Mouse (Mus musculus): ENCODE measurements at regions not wholly inside any gene's neighbourhood (a gene's known extent, or its start where the extent isn't known, plus 50 kb on each side); places are given as distances from the start of the nearest gene placed in this dataset.

DNA sequence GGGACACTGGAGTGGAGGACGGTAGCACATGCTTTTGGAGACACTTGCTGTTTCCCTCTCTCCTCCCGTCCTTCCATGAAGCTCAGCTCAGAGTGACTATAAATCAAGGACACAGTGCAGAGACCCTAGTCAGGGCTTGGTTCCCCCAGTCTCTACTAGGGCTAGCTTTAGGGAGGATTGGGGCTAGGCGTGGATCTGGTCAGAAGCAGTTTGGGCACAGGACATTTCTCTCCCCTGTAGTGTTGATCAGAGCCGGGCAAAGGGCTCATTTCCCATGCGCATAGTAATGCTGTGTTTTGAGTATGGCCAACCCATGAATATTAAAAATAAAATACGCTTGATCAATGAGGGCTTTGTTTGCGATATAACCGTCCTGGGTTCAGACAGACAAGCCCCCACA lies 149.1 kb upstream of the Cdh4 start:
- intact Hi-C loops (cut with DNase I) = no loop called here
- no peak for DNase-seq

DNA sequence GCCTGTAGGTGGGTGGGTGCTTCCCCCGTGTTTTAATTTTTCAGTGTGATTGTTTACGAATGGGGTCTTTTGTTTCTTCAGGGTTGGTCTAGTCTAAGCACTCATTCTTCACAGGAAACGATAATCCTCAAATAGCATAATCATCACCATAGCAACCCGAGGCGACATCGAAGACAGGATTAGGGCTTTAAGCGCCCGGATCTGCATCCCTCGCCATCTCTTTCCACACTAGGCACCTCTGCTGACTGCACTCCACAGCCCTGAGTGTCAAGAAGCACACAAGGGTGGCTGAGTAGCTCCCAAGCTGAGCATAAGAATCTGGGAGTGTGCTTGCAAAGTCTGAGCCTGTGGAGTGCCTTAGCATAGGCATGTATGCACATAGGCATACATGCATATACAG lies 145.2 kb upstream of the Cdh4 start:
- no peak for DNase-seq
- intact Hi-C loops (cut with DNase I) = no loop called here

DNA sequence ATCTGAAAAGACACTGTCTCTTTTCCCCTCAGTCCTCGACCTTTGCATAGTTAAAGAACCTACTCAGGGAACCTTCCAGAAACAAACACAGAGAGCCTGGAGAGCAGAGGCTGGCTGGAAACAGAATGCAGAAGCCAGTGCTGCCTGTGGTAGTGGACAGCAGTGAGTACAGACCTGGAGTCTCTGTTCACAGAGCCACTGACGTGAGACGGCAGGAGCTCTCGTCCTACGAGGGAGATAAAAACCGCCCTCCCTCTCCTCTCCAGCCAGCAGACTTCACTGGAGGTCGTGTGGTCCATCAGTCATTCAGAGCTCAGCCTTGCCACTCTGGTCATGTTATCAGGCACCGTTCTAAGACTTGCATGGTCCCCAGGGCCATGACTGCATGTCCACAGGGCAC lies 138.5 kb upstream of the Cdh4 start:
- DNase-seq = no peak
- intact Hi-C loops (cut with DNase I) = no loop called here

DNA sequence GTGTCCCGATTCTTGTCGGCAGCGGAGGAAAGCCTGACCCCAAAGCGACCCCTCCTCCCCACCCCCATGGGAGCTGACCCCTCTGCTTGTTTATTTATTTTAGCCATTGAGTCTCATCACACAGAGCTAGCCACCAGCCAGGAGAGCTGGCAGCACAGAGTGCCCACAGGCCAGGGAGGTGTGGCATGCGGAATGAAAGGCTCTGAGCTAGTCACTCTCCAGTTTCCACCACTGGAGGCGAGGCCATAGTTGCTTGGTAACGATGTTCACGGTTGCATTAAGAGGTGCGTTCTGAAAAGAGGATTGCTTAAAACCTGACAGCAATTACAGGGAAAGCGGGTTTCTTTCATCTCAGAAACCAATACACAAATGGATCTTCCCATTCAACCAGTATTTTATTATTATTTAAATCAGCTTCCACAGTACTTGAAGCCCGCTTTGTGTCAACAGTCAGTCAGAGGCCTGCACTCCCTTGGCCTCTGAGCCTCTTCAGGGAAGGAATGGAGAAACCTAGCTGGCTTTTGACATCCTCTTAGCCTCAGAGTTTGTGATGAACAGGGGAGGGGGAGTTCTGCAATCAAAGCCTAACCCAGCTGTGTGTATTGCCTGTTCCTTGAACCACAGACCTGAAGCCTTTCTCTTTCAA lies 134.8 kb upstream of the Cdh4 start:
- intact Hi-C loops (cut with DNase I) = no loop called here
- no peak for DNase-seq

DNA sequence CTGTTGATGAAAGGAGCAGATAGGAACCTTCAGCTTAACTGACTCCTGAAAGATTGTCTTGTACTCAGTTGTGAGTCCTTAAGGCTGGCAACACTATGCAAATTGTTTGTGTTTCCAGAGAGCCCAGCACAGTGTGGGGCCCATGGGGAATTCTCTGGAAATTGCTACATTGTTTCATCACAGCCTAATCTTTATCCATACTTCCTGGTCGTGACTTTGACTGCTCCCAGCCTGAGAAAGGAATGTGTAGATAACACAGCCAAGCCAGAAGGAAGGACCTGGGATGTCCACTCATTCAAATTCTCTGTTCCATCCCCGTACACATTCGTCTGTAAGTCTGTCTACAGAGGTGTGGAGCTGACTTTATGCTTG lies 134.3 kb upstream of the Cdh4 start:
- DNase-seq = no peak
- intact Hi-C loops (cut with DNase I) = no loop called here

DNA sequence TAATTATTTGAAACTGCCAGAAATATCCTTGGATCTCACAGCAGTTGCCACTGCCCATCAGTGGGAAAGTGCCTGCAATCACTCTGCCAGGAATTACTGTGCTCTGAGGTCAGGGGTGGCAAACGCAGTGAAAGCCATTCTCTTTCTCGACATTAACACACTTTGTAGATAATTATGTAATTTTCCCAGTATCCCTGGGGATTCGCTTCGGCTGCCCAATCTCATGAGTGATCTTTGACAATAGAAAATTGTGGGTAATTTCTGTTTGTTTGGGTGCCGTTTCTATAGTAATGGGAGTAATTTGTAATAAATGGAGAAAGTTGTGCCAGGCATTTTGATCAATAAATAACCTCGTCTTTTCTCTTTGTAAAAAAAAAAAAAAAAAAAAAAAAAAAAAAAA lies 124.2 kb upstream of the Cdh4 start:
- intact Hi-C loops (cut with DNase I) = no loop called here

DNA sequence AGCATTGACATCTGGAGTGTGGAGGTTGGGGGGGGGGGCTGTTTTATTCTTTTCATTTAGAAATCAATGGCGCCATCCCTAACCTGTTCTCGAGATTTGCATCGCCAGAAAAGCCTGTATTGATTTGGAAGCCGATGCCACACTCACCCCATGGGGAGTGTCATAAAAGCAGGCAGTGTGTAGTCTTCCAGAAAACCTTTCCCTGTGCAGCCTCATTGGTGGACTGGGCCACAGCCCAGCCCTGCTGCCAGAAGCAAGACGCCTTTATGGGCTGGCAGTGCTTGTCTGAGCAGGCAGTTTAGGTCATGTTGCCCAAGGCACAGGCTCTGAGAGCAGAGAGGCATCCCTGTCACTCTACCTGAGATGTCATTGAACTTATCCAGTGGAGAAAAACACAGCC lies 117.0 kb upstream of the Cdh4 start:
- no peak for DNase-seq
- intact Hi-C loops (cut with DNase I) = no loop called here

More for the DNA sequence above, 124.2 kb upstream of the Cdh4 start:
- DNase-seq = no peak

DNA sequence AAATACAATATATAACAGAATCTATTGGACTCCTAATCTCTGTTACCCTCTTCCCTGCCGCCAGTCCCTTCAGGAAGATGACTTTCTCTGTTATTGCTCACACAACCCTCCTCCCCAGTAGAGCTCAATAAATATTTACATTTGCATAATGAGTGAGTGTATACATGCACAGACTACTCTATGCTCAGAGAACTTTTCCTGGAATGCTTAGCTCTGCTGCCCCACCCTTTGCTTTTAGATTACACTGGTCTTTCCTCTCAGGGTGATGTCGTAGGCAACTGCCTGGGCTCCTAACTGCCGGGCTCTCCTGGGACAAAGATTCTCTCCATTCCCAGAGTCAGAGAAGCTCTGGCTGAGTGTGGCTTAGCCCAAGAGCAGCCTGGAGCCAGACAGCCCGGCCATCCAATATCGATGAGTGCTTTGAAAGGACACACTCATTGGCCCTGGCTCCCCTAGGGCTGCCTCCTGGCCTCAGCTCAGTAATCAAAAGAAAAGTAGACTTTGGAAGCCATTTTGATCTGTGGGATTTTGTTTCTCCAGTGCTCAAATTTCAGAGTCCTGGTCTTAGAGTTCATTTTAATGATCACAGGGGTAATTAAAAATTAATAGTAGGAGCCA lies 109.2 kb upstream of the Cdh4 start:
- intact Hi-C loops (cut with DNase I) = no loop called here
- no peak for DNase-seq

DNA sequence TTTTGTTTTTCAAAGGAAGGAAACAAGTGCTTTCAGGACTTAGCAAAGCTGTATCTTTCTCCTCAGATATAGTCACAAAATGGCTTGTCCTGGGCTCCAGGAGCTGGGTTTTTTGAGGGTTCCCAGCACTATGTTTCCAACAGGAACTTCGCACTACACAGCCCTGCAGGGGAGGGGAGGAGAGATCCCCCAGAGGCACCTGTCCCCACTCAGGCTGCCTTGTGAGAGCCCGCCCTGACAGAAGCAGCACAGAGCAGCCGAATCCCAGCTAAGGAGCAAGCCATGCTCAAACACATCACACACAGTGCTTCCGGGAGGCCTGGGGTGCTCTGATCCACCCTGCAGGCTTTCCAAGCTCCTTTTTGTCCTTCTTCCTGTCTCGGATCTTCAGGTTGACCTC lies 108.6 kb upstream of the Cdh4 start:
- intact Hi-C loops (cut with DNase I) = no loop called here
- no peak for DNase-seq

DNA sequence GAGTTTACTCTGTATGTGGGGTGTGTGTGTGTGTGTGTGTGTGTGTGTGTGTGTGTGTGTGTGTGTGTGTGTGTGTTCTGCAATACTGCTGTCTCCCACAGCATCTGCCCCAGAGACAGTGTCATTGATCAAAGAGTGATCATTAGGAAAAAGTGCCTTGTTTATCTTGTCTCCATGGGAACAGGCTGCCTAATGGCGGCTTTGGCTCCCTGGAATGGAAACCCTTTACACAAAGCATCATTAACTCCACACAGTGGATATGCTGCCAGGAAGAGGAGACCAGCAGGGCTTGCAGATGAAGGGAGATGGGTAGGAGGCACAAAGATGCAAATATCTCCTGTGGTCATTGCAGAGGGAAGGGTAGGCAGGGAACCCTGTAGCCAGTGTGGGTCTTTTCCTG lies 106.0 kb upstream of the Cdh4 start:
- intact Hi-C loops (cut with DNase I) = no loop called here
- DNase-seq = no peak

DNA sequence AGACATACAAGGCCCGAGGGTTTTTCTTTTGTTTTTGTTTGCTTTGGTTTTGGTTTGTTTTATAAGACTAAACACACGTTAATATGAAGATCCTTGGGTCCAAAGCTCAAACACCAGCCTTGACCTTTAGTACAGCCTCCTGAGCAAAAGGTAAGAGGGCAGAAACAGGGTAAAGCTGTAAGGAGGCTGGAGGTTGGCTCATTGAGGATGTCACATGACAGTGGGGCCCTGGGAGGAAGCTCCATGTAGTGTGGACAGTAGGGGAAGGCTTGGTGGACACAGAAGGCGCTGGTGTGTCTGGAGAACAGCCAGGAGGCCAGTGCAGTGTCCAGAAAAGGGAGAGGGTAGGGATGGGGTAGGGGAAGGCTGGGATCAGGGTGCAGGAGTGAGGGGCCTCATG lies 89.6 kb upstream of the Cdh4 start:
- no peak for DNase-seq
- intact Hi-C loops (cut with DNase I) = no loop called here

DNA sequence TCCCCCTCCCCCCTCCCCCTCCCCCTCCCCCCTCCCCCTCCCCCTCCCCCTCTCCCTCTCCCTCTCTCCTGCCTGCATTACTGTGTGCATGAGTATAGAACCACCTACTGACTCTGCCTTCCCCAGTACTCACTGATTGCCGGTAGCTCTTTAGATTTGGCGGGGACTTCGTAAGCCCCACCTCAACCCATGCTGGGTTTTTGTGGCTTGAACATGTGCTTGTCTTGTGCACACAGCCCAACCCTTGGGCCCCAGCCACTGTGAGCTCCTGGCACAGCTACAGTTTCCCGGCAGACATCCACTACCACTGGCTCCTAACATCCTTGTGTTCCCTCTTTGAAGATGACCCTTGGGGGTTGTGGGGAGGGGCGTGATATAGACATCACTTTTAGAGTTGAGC lies 87.4 kb upstream of the Cdh4 start:
- no peak for DNase-seq
- intact Hi-C loops (cut with DNase I) = no loop called here

DNA sequence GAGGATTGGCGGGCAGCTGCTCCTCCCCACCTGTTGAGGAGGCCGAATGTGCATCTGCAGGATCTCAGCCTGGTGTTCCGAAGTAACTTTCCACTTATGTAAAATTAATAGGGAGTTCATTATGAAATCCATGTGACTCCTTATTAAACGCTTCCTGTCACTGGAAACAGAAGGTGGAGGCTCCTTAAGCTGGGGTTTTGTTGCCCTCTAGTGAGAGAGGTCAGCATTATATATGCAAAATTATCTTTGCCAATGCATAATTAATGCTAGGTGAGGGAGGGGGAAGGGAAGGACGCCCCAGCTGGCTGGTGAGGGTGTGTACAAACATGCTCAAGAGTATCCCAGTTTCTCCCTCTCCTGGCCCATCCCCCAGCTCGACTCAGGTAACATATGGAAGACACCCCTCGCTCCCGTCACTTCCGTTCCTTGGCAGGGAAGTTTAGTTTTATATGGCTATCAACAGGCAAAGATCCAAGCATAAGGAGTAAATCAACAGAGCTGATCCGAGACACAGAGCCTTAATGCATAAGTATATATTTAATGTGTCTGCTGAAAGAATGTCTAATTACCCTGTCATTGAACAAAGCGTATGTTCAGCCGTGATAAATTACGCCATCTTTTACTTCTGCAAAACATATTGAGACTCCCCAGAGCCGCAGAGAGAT lies 71.2 kb upstream of the Cdh4 start:
- intact Hi-C loops (cut with DNase I) = no loop called here
- DNase-seq = no peak

DNA sequence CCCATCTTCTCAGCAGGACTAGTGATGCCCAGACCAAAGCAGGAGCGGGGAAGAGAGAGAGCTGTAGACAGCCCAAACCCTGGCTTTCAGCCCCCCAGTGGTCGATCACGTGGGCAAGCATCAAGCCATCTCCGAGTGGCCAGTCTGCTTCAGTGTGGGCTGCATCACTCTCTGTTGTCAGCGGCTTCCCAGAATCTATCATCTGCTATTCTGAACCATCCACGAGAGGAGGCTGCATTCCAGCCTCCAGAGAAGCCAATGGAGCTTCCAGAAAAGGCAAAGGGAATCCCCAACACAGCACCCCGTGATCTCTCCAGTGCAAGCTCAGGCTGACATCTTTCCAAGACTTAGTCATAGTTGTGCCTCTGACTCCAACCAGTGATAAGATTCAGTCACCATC lies 70.7 kb upstream of the Cdh4 start:
- no peak for DNase-seq
- intact Hi-C loops (cut with DNase I) = no loop called here

DNA sequence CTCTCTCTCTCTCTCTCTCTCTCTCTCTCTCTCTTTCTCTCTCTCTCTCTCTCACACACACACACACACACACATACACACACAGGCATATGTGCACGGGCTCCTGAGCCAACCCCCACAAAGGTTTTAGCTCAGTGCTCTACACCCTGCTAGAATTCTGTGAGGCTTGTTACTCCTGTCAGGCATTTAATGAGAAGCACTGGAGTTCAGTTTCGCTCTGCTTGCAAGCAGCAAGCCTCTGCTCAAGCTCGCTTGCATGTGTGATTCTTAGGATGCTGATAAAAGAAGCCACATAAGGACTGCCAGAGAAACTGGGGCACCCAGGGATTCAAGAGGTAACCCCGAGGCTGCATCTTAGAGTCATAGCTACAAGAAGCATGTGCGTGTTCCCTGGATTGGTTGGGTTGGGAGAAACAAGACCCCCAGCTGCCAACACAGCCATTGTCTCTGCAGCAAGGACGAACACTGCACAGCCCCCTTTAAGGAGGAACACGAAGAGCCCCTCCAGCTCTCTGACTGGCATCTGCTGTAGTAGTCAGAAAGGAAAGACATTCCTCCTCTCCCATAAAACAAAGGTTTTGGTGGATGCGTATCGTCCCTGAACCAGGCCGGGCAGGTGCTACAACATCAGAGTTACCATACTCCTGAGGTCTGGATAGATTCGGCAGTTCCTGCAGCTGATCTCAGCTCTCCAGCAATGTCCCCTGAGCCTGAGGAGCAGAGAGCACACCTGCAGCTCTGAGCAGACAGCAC lies 62.4 kb upstream of the Cdh4 start:
- no peak for DNase-seq
- intact Hi-C loops (cut with DNase I) = no loop called here

DNA sequence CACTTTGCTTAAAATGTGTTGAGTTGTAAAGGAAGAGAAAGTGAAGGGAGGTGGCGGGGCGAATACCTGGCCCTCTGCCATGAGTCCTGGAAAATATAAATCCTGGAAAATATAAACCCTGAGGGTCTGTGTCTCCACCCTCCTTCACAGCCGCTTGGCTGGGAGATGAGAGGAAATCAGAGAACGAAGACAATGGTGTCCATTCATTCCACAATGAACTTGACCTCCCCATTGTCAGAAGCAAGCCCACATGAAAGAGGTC lies 61.9 kb upstream of the Cdh4 start:
- intact Hi-C loops (cut with DNase I) = no loop called here
- DNase-seq = no peak

DNA sequence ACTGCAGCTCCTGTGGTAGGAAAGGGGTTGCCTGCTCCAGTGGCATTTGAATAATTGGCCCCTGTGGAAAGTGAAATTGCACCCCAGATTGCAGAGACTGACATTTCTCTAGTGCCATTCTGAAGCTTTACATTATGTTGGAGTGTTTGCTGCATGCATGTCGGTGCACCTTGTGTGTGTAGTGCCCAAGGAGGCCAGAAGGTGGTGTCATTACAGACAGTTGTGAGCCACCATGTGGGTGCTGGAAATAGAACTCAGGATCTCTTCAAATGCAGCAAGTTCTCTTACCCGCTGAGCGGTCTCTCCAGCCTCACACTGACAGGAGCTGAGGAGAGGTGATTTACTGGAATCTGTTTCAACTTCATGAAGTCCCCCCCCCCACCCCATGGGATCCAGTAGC lies 60.3 kb upstream of the Cdh4 start:
- no peak for DNase-seq
- intact Hi-C loops (cut with DNase I) = no loop called here

DNA sequence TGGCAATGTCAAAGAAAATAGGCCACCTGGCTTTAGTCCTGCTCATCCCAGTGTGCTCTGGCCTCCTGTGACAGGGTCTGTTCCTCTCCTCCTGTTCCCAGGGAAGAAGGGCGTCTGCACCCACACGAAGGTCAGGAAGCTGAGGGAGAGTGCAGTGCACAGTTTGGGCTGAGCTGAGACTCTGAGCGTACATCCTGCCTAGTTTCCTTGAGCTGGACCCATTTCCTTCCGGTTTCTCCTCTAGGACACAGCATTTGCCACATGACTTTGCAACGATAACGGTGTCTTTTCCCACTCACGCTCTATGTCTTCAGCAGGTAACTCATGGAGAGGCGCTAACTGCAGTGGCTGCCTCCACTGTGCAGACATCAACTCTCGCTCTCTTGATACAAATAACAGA lies 59.6 kb upstream of the Cdh4 start:
- intact Hi-C loops (cut with DNase I) = no loop called here
- DNase-seq = peak in 1 of 2 experiments; percentile 1

DNA sequence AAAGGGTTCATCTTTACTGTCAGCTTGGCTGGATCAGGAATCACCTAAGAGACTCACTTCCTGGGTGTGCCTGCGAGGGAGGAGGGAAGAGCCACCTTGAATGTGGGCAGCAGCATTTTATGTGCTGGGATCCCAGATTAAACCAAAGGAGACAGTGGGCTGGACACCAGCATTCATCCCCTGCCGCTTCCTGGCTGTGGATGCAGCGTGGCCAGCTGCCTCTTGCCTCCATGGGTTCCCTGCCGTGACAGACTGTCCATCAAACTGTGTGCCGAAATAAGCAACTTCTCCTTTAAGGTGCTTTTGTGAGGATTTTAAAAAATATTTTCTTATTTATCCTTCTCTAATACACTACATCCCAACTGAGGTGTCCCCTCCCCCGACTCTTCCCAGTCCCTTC lies 55.4 kb upstream of the Cdh4 start:
- DNase-seq = no peak
- intact Hi-C loops (cut with DNase I) = no loop called here

DNA sequence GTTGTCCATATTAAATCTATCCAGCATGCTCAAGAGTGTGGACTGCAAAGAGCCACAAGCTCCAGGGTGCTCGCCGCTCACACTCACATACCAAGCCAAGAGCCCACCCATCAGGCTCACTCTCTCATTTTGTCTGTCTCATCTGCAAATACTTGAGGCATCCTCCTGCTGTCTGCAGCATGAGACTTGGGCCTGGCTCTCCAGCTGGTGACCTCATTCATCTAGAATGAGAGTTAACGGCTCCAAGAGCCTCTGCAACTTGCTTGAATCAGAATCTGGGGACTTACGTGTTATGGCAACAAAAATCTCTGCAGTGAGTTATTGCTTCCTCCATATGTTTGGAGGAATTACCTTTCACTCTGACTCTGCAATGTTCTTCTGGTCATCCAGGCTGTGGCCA lies 51.7 kb upstream of the Cdh4 start:
- DNase-seq = no peak
- intact Hi-C loops (cut with DNase I) = no loop called here

DNA sequence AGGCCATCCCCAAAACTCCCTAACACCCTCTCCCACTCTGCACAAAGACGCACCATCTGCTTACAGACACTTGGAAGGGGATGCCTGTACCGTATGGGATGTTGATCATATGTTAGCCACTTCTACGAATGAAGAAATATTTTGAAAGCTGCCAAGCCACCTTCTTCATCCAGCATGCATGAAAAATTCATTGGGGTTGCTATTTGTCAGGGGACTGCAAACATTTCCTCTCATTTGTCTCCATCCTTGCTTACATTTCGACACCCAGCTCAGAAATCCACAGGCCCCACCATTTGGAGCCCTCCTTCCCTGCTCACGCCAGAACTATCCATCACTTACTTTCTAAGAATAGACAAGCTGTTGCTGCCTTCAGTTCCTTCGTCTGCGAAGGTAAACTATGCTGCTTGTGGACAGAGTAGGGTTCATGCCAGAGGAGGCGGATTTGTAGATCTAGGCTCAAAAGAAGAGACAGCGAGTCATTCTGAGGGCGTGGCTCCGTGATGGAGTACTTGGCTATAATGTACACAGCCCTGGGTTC lies 51.2 kb upstream of the Cdh4 start:
- no peak for DNase-seq
- intact Hi-C loops (cut with DNase I) = no loop called here

Measured in heart, postnatal 36 days (tissue).